Mouse (Mus musculus): ENCODE results near the gene Rab5c. TPM values are rescaled to one million over a fixed set of nuclear protein-coding genes. Genes with fewer than 3 reads are reported as not detected.

Gene Rab5c
- total and polyA plus RNA-seq, 3 experiments = 121 to 156 (median 150) TPM

GRCm38 (mm10) chr11:100738749-100739148 is 734 bp upstream of the Rab5c start:
- Histone ChIP-seq H3K36me3 (replicated peaks in 1 of 2; ENCODE audit: control insufficient read depth in 1 of 2, insufficient read depth in 1 of 2, low read length in 1 of 2) (peaks cover 0 to 37% of the 10 kb centered on the region in 2 experiments), H3K4me3 (replicated peaks in 1 of 3; ENCODE audit: low read depth in 2 of 3, low read length in 2 of 3, poor library complexity in 1 of 3) (peak overlapping the region in 2 of 3 experiments; percentile 51 to 75), H3K27me3 (replicated peaks) (no peaks in the 10 kb centered on the region), H3K4me2 (ENCODE audit: insufficient read depth, low read depth, poor library complexity, severe bottlenecking) (peak overlapping the region; percentile 12), H3K4me1 (ENCODE audit: control insufficient read depth in 1 of 2, insufficient read depth in 2 of 2) (peaks cover 5 to 28% of the 10 kb centered on the region in 2 experiments), H3K79me2 (replicated peaks; ENCODE audit: control insufficient read depth, extremely low read depth, insufficient read depth, poor library complexity, severe bottlenecking) (peaks cover 41% of the 10 kb centered on the region), H3K9ac (ENCODE audit: insufficient read depth, low read depth) (peak overlapping the region; percentile 50), H3K9me3 (replicated peaks; ENCODE audit: low read length) (no peaks in the 10 kb centered on the region), H3K27ac (ENCODE audit: insufficient read depth, low read depth) (no peak overlapping the region)
- dilution Hi-C loops (cut with MboI; ENCODE audit: extremely low pct_ligation_motif_present, extremely low pct_unique_long_range_greater_than_20kb, low sequenced_read_pairs) = no loop called here
- in situ Hi-C loops (cut with MboI; ENCODE audit: low pct_ligation_motif_present, low pct_unique_long_range_greater_than_20kb, low sequenced_read_pairs) = no loop called here
- DNase-seq (ENCODE audit: extremely low read depth) = no peak
- TF ChIP-seq ZNF384 (IDR thresholded peaks at IDR 0.05; ENCODE audit: low read depth, low read length) (peak; percentile 26; the same call in 1 of the 2 replicates), MEF2A (IDR thresholded peaks at IDR 0.05; ENCODE audit: borderline replicate concordance, low read depth, low read length) (no peak)

GRCm38 (mm10) chr11:100737105-100737733 is 796 bp downstream of the Rab5c start:
- peaks cover 56% of the 10 kb centered on the region for H3K79me2 ChIP-seq (replicated peaks; ENCODE audit: control insufficient read depth, extremely low read depth, insufficient read depth, poor library complexity, severe bottlenecking)
- in situ Hi-C loops (cut with MboI; ENCODE audit: low pct_ligation_motif_present, low pct_unique_long_range_greater_than_20kb, low sequenced_read_pairs) = no loop called here
- H3K9ac ChIP-seq (ENCODE audit: insufficient read depth, low read depth) = peak overlapping the region; percentile 95
- dilution Hi-C loops (cut with MboI; ENCODE audit: extremely low pct_ligation_motif_present, extremely low pct_unique_long_range_greater_than_20kb, low sequenced_read_pairs) = no loop called here
- peaks cover 5 to 44% of the 10 kb centered on the region in 2 experiments for H3K4me1 ChIP-seq (ENCODE audit: control insufficient read depth in 1 of 2, insufficient read depth in 2 of 2)
- no peak for DNase-seq (ENCODE audit: extremely low read depth)
- H3K4me2 ChIP-seq (ENCODE audit: insufficient read depth, low read depth, poor library complexity, severe bottlenecking) = peak overlapping the region; percentile 97
- H3K27me3 ChIP-seq (replicated peaks) = no peaks in the 10 kb centered on the region
- peaks cover 10 to 39% of the 10 kb centered on the region in 2 experiments for H3K36me3 ChIP-seq (replicated peaks in 1 of 2; ENCODE audit: control insufficient read depth in 1 of 2, insufficient read depth in 1 of 2, low read length in 1 of 2)
- peak overlapping the region; percentile 75 to 100 (median 84) for H3K4me3 ChIP-seq (replicated peaks in 1 of 3; ENCODE audit: low read depth in 2 of 3, low read length in 2 of 3, poor library complexity in 1 of 3)
- no peak for TF ChIP-seq IRF4 (IDR thresholded peaks at IDR 0.05; ENCODE audit: low read depth, low read length)
- TF ChIP-seq RCOR1 (conservative IDR thresholded peaks at IDR 0.05; ENCODE audit: low read depth, low read length) = 0 out of 2 replicates have a peak, but pooled peaks have one; percentile 11
- H3K27ac ChIP-seq (ENCODE audit: insufficient read depth, low read depth) = no peak overlapping the region
- H3K9me3 ChIP-seq (replicated peaks; ENCODE audit: low read length) = no peaks in the 10 kb centered on the region

- TF ChIP-seq ETS1 (conservative IDR thresholded peaks at IDR 0.05; ENCODE audit: low read depth, low read length) (no peak), E2F4 (IDR thresholded peaks at IDR 0.05; ENCODE audit: insufficient replicate concordance, low read depth, low read length) (no peak), TBP (conservative IDR thresholded peaks at IDR 0.05; ENCODE audit: low read depth, low read length) (no peak), ZC3H11A (IDR thresholded peaks at IDR 0.05; ENCODE audit: low read depth, low read length) (no peak), JUND (conservative IDR thresholded peaks at IDR 0.05; ENCODE audit: low read depth, low read length) (no peak), RCOR1 (conservative IDR thresholded peaks at IDR 0.05; ENCODE audit: low read depth, low read length) (0 out of 2 replicates have a peak, but pooled peaks have one; percentile 16)
- H3K4me3 ChIP-seq (replicated peaks in 1 of 3; ENCODE audit: low read depth in 2 of 3, low read length in 2 of 3, poor library complexity in 1 of 3) = peak overlapping the region; percentile 75 to 100 (median 84)
- in situ Hi-C loops (cut with MboI; ENCODE audit: low pct_ligation_motif_present, low pct_unique_long_range_greater_than_20kb, low sequenced_read_pairs) (no loop called here), dilution Hi-C loops (cut with MboI; ENCODE audit: extremely low pct_ligation_motif_present, extremely low pct_unique_long_range_greater_than_20kb, low sequenced_read_pairs) (no loop called here)
- peaks cover 61% of the 10 kb centered on the region for H3K79me2 ChIP-seq (replicated peaks; ENCODE audit: control insufficient read depth, extremely low read depth, insufficient read depth, poor library complexity, severe bottlenecking)
- no peak for DNase-seq (ENCODE audit: extremely low read depth)
- no peaks in the 10 kb centered on the region for H3K9me3 ChIP-seq (replicated peaks; ENCODE audit: low read length)
- no peaks in the 10 kb centered on the region for H3K27me3 ChIP-seq (replicated peaks)
- peak overlapping the region; percentile 95 for H3K9ac ChIP-seq (ENCODE audit: insufficient read depth, low read depth)
- no peak overlapping the region for H3K27ac ChIP-seq (ENCODE audit: insufficient read depth, low read depth)
- H3K4me2 ChIP-seq (ENCODE audit: insufficient read depth, low read depth, poor library complexity, severe bottlenecking) = peak overlapping the region; percentile 97
- peaks cover 15 to 42% of the 10 kb centered on the region in 2 experiments for H3K36me3 ChIP-seq (replicated peaks in 1 of 2; ENCODE audit: control insufficient read depth in 1 of 2, insufficient read depth in 1 of 2, low read length in 1 of 2)
- H3K4me1 ChIP-seq (ENCODE audit: control insufficient read depth in 1 of 2, insufficient read depth in 2 of 2) = peaks cover 5 to 49% of the 10 kb centered on the region in 2 experiments
These were observed 1.3 kb downstream of the Rab5c start for GRCm38 (mm10) chr11:100736746-100737080.
